Mouse (Mus musculus) c-Kit-positive CD71-positive TER-119-negative erythroid progenitor cells, embryonic 14.5 days (primary cell): ENCODE results near the gene Dusp22.

Experiments
- DNase-seq: peaks from one replicate; pipeline ENCODE4 v3.0.0-alpha.2; 2013; ENCODE audit warnings: low read depth

The Dusp22 gene

GRCm38 (mm10) chr13:30659613-30660505 is at the start of gene Dusp22:
TSS of gene Dusp22 (plus strand) at chr13:30659999.
- peak; percentile 2 for DNase-seq

DNA sequence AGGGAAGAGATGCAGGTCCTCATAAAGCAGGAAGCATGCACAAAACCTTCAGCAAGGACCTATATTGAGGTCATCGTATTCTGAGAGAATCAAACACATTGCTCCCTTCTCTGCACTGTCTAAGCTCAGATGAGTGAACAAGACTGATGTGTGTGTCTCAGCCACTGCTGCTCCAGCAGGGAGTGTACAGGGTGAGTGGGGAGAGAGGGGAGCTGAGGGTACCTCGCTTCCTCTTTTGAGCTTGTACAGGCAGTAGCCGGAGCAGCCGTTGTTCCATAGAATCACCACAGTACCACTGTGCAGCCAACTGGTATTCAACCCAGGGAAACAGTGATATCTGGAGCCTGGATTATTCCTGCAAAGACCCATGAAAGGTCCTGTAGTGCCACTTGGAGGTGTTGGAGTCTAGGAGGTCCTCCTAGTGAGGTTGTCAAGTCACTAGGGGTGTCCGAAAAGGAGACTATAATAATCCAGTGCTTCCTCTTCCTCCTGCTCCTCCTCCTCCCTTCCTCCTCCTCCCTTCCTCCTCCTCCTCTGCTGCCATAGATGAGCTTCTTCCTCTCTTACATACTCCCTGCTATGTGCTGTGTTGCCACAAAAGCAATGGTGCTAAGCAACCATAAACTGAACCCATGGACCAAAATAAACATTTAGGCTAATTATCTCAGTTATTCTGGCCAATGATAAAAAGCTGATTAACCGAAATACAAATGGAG is 47.6 kb upstream of the Dusp22 start:
- DNase-seq: no peak

GRCm38 (mm10) chr13:30619684-30620083 is 40.1 kb upstream of the Dusp22 start:
- DNase-seq: no peak

GRCm38 (mm10) chr13:30628195-30629048 is 31.4 kb upstream of the Dusp22 start:
- DNase-seq: no peak

DNA sequence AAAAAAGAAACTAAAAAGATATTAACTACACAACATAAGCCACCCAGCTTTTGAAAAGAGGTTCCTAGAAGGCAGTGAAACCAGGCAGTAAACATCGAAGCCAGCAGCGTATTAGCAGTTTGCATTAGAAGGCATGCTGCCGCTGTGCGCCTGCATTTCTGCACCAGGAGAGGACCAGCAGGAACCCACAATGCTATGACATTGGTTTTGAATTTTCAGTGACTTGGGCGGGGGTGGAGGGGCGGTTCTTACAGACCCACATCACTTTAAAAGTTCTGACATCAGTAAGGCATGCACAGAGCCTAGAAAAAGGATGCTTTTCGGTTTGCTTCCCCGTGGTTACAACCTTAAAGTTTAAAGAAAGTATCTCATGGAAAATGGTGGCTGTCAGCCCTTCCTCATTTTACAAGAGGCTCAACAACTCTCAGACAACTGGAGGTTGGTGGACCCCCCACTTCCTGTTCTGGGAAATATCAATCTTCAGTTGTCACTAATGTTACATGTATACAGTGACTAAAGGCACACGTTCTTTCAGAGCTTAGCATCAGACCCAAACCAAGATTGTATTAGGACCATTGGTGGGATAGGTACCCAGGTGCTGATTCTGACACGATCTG is 29.9 kb upstream of the Dusp22 start:
- no peak for DNase-seq

- DNase-seq: no peak
These were observed 26.8 kb upstream of the Dusp22 start for GRCm38 (mm10) chr13:30632998-30633397.

DNA sequence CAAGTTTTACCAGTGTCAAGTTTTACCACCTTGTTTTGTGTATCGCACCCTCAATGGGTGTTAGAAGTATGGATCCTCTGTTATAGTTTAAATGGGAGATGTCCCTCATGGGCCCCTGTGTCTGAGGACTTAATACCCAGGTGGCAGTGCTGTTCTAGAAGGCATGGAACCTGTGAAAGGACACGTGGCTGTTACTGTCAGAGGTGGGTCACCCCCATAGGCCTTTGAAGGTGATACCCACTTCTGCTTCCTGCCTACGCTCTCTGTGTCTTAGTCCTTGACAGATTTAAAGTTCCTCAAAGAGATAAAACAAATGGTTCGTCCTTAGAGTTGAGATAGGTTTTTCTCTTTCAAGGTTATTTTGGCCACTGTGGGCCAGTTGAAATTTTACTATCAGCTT is 23.3 kb upstream of the Dusp22 start:
- DNase-seq: no peak

DNA sequence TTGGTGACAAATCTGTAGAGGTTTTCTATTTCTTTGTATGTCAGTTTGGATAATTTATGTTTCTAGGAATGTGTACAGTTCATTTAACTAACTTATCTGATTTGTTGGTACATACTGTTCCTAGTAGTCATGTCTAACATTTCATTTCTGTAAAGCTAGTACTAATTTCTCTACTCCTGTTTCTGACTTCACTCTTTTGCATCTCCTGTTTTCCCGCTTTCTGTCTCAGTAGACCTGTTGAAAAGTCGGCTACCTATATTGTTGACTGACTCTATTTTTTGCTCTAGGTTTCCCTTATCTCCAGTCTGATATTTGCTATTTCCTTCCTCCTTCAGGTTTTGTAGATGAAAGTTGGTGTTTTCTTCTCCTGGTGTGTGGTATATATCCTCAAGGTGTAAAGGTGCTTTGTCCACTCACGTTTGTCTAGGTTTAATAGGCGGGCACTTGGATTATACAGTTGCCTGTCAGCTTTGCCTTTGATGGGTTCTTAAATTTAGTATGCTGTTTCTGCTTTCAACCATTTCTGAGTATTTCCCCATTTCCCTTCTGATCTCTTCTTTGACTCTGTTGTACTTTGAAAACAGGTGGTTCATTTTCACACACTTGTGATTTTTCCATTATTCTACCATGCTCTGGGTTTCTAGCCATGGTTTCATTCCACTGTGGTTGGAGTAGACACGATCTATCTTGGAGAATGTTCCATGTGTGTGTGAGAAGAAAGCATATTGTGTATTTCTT is 21.3 kb upstream of the Dusp22 start:
- no peak for DNase-seq

DNA sequence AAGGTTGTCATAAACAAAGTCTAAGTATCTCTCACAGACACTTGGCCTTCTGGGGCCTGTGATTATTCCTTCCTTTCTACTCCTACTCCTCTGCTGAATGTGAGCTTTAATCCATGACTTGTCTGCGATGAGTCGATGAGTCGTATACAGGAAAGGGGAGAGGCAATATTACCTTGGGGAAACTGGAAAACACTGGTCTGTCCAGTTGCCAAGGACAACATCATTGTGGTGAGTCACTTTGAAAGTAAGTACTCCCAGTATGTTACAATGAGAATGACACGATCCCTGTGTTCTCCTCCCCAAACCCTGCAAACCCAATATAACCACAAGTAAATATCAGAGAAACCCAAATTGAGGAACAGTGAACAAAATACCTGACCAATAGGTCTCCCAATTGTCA is 17.7 kb upstream of the Dusp22 start:
- DNase-seq: no peak

DNA sequence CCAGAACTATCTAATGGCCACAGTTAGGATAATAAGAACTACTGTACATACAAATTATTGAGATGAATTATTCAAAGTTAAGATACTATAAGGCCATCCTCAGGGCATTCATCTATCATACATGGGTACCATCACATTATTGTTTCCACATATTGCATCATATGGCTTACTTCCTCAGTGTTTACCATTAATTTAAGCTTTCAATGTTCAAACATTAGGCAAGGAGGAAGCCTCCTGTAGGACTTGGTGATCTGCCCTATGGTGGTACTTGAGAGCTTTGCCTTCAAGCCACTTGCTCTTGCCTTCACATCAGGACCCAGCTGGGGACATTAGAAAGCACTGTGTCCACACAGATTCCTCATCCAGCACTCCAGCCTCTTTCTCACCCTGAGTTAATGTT is 11.3 kb upstream of the Dusp22 start:
- DNase-seq: no peak

DNA sequence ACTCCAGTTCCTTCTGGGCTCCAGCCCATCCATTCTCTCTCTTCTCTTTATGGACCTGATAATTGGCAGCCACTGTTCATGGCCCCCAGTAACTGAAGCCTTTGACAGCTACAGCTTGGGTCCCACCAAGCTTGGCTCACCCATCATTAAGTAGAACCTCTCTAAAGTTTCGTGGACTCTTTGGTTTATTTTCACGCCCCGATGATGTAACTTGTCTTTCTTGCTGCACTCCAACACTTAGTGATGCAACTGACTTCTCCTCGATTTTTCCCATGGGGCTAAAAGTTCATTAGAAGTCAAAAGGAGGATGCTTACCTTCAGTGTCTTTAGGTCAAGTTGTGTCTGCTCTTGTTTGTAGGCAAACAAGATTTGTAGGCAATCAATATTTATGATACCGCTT is 10.6 kb upstream of the Dusp22 start:
- no peak for DNase-seq

DNA sequence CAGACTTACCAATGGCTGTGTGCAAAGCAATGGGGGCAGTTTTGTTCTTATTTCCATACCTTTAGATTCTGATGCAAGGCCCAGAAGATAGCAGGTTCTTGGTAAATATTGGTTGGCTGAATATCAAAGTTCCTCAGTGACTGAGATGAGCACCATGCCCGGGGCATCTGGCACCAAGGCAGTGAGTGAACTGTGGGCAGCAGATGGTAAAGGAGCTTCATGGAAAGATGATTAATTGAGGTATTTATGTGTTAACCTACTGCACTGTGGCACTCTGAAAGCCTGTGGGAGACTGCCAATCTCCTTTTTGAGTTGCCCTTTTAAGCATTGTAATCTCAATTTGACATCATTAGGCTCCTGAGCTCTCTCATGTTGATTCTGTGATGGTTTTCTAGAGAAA is 9.1 kb upstream of the Dusp22 start:
- no peak for DNase-seq

DNA sequence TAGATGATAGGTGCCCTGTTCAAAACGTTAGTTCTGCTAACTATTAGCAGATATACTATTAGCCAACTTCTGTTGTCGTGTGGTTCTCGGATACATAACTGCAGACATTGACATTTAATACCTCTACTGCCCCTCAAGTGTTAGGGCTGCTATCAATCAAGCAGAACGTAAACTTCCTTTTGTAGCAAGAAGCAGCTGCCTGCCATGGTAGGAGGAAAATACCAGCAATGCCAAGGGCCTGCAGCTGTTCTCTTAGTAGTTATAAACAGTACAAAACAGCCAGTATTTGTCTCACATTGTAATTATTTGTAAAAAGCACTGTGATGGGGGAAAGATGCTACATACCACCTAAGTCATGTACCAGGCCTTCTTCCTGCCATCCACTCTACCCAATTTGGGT is 6.7 kb upstream of the Dusp22 start:
- DNase-seq: no peak

- DNase-seq: no peak
These were observed 5.3 kb upstream of the Dusp22 start for GRCm38 (mm10) chr13:30654463-30654862.

DNA sequence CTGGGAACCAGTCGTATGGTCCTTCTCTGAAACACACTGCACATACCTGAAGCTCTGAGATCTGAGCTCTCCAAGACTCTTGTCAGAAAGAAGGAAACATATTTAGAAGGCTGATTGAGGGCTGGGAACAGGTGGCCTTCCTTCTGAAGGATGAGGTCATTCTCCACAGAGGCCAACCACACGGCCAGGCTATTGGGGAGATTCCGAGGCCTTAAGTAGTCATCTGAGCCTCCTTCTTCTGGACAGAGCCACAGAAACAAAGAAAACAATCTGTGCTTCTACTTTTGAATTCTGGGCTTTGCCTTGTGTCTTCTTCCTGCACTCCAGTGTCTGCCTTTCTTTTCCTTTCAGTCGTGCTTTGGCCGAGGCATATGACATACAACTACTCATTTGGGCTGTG is 2.9 kb upstream of the Dusp22 start:
- no peak for DNase-seq

DNA sequence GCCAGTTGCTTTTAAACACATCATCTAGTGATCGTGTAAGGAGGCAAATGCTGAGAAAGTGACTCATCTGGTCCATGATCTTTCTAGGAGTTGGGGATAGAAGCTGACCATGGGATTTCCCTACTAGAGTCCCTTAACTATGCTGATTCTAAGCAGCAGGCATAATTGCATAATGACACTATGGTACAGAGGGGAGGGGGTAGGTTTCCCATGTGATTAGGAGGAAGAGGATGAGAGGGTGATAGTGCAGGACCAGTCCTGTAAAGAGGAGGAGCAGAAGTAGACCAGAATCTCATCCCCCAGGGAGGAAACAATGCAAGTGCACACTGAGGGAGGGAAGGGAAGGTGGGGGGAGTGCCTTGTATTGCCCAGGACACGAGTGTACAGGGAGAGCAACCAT is 2.0 kb upstream of the Dusp22 start:
- DNase-seq: no peak

- DNase-seq: no peak
These were observed 1.4 kb upstream of the Dusp22 start for GRCm38 (mm10) chr13:30658201-30658996.

DNA sequence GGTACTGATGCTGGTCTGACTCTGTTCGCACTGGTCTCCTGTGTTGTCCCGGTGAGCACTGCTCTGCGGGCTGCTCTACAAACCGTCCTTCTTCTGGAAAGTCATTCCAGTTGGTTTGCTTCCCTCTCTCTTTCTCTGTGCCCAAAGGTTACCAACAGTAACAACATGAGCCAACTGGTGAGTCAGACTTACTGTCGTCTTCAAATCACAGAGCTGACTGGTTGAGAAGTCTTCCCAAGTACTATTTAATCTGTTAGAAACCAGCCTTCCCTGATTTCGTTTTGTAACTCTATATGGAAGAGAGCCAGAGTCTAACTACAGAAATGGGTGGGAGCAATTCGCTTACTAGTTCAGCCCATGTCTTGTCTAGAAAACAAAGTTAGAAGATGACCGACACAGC is 5.5 kb downstream of the Dusp22 start:
- no peak for DNase-seq

- DNase-seq: no peak
These were observed 6.7 kb downstream of the Dusp22 start for GRCm38 (mm10) chr13:30666537-30666936.

DNA sequence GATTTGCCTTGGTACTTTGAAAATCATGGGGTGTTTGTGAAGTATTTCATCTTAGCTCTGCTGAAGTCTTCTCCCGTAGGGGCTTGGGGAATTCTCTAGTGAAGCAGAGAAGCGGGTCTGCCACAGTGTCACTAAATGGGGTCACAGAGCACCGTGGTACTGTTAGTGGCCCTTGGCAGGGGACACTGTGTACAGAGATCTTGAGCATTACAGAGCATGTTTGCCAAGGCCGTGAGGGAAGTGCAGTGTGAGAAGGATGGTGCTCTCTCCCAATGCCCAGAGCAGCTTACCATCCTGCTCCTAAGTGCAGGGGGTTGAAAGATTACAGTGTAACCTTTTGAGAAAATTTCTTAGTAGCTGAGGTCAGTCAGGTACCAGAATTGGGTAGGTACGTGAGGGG is 8.5 kb downstream of the Dusp22 start:
- DNase-seq: no peak

DNA sequence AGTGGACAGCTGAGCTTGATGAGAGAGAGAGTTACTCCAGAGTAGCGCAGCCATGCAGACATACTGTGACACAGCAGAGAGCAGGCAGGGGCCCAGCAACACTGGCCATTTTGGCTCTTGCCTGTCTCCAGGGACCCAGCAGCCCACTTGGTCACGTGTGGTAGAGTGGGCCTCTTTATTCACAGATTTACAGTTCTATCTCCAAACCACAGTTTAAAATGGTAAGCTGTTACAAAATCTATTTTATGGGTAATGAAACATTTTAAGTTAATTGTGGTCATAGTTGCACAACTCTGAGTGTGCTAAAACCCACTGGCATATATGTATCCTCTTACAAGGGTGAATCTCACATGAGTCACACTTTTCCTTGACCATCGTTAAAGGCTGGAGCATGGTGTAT is 9.5 kb downstream of the Dusp22 start:
- no peak for DNase-seq
